Mouse (Mus musculus): ENCODE measurements at regions not wholly inside any gene's neighbourhood (a gene's known extent, or its start where the extent isn't known, plus 50 kb on each side); places are given as distances from the start of the nearest gene placed in this dataset.

DNA sequence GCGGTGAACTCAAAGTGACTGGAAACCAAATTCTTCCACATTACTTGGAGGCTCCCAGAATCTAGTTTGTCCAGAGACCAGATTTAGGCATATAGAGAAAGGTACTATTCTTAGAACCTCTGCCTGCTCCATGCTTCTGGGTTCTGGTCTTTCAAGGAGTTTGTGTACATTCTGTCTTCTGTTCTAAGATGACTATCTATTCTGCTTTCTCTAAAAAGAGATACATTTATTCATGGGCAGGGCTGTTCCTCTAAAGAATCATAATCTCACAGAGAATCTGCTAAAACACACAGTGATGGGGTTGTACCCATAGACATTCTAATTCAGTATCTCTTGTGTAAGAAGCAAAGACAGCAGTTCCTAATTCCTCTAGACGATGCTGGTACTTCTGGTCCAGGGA is 417.7 kb downstream of the Atp23 start:
- DNase-seq = no peak

DNA sequence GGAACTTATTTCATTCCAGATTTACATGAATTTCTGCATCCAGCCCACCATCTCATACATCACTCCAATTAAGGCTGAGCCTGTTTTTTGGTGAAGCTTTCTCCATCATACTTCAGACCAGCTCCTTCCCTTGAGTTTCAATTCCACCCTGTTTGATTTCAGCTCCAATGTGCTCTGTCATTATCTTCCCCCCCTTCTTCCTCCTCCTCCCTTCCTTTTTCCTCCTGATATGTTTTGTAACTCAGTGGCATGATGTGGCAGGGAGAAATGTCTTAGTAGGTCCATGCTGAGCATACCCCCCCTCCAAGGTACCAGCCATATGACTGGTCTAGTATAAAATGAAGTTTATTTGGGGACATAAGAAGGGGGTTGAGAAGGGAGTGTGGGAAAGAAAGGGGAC is 420.8 kb downstream of the Atp23 start:
- DNase-seq = no peak

DNA sequence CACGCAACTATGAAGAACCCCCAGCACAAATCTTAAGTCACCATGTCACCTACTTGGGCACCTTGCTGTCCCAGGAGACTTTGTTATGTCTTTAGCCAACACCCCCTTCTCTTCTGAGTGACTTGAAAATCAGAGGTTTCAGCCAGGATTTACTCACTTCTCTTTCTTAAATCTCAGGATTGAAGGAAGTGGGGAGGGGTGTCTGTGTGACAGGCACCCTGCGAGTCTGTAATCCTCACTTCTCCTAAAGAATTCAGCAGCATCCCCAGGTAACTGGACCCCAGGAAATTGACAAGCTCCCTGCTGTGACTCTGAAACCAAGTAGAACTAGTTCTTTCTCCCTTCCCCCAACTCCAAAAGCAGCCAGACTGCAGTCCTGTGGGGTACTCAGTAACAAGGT is 421.4 kb downstream of the Atp23 start:
- DNase-seq = no peak

DNA sequence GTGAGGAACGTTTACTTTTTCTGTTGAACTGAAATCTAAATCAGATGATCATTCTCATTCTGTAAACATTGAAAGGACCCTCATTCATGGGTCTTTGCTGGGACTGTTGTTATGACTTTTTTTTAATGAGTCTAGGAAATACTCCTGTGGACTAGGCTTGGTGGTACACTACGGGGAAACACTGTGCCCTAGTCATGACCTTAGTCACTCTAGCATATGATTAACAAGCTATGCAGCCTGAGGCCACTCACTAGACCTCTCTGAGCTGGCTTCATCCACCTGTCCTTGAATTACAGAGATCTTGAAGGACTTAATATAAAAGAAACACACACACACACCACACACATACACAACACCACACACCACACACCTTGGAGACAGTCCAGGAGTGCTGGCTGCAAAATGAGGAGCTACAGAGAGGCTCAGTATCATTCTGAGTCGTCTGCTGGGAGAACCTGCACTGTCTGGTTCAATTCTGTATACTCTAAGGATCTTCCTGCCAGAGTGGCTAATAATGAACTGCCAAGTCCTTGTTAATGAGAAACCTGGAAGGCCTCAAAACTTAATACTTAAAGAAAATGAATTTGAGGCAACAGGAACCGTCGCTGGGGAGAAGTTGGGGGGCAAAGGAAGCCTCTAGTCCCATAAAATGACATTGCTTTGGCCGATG is 428.0 kb downstream of the Atp23 start:
- no peak for DNase-seq

DNA sequence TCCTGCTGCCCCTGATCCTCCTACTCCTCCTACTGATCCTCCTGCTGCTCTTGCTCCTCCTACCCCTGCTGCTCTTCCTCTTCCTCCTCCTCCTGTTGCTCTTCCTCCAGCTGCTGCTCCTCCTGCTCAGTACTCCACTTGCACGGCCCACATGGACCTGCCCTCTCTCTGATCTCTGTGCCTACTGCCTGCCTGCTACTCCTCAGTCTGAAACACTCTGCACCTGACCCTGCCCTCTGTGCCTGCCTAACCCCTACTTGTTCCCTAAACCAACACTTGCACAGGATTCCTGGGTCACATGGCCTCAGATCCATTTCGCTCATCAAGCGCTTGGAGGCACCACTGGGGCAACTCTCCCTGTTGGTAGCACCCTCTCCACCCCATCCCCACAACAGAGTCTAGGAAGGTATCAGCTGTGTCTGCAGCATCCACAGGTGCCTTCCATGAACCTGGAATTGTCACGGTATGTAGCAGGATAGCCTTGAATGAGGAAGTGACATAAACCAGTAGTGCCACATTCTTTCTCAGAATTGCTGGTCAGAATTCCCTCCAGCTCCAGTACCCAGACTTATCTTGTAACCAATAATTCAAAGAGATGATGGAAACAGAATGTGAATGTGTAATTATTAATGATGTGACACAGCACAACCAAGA is 430.2 kb downstream of the Atp23 start:
- no peak for DNase-seq

DNA sequence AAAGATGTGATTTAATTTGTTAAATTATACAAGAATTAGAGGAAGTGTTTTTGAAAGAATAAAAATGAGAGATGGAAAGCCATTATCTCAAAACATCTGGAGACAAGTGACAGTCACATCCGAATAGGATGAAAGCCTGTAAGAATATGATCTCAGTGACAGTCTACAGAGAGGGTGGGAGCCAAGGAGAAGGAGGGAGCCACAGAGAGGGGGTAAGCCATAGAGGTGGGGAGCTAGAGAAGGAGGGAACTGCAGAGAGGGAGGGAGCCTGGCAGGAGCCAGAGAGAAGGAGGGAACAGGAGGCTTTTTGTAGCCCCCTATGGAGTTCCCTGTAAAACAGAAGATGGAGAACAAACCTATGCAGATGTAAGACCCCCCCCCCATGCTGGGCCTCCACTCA is 438.4 kb downstream of the Atp23 start:
- no peak for DNase-seq

DNA sequence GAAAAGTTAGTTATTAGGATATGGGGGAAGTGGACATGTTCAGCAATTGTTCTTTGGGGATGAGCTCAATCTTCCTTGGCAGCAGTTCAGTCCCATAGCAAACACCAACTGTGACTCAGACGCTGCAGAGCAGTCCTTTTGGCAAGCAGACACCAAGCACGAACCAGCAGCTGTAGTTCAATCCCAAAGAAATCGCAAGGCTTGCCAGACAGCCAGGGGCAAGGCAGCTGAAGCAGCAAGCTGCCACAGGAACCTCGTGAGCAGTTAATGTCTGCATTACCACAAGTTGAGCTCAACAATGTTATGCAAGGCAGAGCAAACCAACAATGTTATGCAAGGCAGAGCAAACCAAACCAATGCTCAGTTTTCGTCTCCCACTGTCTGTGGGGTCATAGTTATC is 442.6 kb downstream of the Atp23 start:
- peak; percentile 50 to 63 for DNase-seq

DNA sequence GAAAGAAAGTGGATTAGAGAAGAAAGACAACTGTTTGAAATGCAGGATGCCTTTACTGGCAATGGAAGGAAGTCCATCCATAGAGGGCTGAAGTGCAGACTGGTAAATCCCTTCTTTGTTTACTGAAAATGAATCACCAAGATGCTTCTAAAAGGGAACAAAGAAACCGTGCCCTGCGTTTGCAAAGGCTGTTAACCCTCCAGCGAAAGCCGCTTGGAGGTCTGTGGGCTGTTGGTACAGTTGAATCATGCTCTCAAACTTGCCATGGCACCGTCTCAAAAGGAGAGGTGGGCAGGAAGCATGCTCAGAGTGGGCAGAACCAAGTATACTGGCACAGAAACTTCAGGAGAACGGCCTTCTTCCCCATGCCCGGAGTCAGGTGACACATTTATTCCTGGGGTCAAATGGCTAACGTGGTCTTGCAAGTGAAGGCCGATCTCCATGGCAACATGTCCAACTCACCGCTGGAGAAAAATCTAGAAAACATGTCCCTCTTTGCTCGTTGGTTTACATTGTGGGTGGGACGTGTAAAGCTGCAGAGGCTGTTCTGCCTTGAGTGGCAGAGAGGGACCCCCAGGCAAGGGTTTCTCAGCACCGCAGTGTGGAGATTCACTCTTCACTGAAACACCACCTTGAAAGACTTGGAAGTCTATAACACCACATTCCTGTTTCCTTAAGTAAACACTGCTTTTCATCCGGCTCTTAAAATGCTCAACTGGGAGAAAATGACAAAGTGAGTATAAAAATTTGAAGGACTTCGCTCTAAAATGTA is 448.2 kb downstream of the Atp23 start:
- no peak for DNase-seq

DNA sequence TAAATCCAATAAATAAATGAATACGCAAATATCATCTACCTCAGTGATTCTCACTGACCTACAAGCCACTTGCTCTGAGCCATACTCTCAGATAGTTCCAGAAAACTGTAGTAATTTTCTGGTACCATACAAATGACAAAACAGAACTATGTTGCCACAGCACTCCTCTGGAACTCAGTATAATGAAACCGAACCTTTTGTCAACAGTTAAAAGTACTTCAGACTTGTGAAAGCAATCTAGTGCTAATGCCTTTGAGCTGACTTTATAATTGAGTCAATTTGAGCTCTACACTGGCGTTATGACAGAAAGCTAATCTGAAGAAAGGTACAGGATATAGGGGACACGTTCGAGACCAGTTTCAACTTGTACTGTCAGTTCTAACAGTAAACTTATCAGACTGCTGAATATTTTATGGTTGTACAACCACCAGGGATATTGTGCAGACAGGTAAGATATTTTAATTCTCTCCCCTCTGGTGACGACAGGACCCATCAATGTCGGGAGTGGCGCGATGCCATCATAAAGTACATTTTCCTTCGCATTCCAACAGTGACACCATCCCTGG is 449.0 kb downstream of the Atp23 start:
- DNase-seq = no peak

DNA sequence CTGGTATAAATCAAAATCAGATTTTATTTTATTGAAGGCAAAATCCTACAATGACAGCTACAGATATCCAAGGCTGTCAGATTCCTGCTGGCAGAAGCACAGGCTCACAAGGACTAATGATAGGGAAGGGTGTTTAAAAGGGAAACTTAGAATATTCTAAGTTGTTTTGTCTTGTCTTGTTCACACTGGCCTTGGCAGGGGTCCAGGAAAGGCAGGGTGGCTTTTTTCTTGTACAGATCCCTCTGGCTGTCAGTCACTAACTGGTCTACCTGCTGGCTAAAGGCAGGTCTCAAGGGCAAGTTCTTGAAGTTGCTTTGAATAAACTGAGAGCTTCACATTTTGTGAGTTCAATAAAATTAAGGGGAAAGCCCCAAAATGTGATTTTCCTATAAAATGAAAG is 465.3 kb downstream of the Lrig3 start:
- DNase-seq = peak; percentile 32 to 39

DNA sequence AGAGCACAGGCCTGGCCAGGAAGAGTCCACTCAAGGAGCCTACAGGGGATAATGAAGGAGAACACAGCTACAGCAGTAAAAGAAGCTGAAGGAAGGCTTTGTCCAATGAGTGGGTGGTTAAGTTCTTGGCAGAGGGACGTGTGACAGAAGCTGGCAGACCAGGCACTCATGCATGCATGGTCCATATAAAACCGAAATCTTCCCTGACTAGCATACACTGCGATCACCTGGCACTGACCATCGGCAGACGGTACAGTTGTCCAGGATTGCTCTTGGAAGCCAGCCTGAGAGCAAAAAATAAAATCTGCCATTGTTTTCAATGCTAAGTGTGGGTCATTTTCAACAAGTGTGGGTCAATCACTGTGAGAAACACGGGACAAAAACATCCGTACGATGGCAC is 464.4 kb downstream of the Lrig3 start:
- DNase-seq = peak; percentile 53 to 54

DNA sequence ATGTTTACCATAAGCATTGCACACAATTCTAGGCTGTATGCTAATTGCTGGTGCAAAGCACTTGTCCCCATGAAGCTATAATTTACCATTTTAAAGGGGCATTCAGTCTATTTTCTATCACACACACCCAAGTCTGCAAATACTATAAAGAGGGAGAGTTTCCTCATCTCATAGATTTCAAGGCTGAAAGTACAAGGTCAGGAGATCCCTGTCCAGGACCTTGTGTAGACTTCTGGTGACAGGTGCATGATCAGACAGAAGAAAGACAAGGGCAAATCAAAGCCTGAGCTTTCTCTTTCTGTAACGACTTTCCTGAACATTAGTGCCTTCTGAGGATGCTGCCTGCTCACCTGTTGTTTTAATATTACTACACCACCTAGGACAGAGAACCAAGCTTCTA is 463.5 kb downstream of the Lrig3 start:
- DNase-seq = no peak

DNA sequence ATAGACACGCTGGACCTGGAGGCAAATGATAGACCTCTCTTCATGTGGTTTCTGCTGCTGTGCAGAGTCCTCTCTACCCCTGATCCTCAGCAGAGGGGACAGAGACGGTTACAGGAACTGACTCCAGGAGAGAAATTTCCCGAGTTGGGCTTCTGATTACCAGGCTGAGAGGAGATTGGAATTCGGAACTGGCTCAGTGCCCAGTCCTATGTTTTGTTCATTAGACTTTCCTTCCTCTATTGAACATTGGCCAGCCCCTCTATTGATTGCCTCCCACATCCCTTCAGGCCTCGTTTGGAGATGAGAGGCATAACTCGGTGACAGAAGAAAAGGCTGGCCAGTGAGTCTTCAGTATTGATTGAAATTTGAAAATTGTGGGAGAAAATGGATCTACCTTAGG is 456.1 kb downstream of the Lrig3 start:
- peak; percentile 17 to 20 for DNase-seq

DNA sequence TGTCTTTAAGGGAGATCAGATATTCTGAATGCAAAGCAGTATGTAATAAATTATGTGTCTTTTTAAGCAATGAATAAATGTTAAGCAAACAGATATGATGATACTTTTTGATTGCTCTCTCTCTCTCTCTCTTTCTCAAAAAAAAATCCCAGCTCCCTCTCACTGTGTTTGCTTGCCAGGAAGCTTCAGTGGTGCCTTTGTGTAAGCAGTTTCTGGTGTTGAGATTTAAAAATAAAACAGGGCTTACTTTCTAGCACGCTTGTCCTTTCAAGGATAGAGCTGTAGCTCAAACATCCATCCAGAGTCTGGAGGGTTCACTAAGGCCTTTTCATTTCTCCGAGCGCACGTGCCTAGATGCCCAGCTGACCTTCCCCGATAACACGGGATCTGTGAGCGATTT is 447.8 kb downstream of the Lrig3 start:
- no peak for DNase-seq

DNA sequence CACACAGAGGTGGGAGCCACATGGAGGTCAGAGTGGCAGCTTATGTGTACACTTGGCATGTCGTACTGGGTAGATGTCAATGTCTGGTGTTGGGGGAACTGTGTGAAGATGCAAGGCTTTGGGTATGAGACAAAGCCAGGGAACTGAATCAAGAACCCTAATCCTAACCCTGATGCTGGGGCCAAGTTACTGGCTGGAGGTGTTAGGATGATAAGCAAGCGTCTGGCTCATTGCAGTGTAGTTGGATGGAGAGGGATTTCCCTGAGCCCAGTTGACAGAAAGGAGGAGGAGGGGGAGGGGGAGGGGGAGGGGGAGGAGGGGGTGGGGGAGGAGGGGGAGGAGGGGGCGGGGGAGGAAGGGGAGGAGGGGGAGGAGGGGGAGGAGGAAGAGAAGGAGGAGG is 426.3 kb downstream of the Lrig3 start:
- no peak for DNase-seq

DNA sequence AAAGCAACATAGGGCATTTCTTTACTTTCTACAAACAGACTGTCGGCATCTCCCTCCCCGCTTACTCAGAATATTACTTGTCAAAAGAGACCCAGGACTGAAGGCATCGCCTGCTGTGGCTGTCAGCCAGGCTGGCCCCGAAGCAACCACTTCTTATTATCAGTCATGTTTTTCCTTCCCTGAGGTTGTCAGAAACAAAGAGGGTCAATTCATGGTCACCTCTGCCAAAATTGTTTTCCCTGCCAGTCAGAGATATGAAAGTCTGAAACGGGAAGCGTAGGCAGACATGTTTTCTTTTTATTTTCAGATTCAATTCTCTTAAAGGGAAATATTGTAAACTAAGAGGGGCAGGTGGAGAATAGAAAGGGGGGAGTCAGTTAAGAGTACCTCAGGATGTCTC is 425.8 kb downstream of the Lrig3 start:
- DNase-seq = no peak

DNA sequence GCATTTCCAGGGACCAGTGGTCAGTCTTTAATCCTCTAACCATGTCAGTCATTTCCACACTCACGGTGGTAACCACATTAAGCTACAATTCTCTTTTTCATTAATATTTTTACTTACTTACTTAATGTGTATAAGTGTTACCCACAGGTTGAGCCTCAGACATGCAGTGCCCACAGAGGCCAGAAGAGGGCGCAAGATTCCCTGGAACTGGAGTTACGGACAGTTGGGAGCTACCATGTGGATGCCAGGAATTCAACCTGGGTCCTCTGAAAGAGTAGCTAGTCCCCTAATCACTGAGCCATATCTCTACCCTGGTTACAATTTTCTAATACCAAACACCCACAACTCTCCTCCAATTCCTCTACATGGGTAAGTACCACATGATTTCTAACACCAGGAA is 420.5 kb downstream of the Lrig3 start:
- DNase-seq = no peak

DNA sequence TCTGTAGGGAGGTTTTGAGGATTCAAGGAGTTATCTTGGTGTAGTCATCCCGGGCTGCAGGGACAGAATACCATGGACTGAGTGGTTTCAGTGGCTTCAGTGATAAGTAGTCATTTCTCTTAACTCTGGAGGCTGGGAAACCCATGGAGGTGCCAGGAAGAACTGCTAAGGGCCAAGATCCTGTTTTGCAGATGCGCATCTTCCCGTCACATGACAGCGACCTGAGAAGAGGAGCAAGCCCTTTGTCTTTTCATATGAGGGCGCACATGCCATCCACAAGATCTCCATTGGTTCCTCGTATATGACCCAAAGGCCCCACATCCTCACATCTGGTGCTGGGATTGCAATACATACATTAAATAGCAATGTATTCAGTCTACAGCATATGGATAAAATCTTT is 419.7 kb downstream of the Lrig3 start:
- no peak for DNase-seq

DNA sequence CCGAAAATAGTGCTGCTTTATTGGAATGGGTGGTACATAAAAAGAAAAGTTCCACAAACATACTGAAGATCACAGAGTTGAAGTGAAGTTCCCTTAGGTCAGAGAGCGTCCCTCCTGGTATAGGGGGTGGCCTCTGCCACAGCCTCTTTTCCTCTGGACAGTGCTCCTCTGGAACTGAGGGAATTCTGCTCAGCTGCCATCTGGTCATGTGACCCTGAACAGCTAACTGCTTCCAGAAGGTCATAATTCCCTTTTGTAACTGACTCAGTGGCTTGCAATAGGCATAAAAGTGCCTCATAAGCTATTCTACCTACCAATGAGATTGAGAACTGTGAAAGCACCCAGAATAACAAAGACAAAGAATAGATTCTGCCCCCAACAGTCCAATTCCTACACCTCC is 414.4 kb downstream of the Lrig3 start:
- DNase-seq = no peak

DNA sequence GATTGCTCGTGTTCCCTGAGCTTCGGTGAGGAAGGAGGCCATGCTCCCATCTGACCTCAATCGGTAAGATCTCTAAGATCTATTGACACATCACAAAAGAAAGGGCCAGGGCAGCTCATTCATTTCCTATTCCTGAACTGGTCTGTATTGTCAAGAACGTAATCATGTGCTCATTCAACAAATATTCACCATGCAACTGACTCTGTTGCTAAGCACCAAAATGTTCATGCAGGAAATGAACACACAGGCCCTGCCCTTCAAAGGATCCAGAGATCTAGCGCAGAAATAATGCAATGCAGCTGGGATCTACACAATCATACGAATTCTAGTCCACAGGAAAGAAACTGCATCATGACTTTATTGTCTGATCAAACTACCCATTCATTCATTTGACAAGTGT is 413.3 kb downstream of the Lrig3 start:
- no peak for DNase-seq

DNA sequence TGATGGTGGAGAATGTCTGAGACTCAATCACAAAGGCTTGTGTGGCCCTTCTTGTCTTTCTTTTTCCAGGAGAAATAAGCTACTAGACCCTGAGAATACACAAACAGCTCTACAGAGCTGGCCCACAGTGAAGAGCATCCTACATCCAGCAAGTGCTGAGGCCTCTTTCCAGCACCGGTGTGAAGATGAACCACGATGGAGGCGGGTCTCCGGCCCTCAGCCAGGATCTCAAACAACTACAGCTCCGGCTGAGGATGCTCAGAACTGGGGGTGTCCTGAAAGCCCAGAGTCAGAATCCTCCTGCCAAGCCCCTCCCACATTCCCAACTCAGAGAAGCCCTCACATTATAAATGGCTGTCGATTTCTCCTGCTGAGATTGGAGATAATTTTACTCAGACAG is 407.9 kb downstream of the Lrig3 start:
- peak; percentile 9 to 27 for DNase-seq

DNA sequence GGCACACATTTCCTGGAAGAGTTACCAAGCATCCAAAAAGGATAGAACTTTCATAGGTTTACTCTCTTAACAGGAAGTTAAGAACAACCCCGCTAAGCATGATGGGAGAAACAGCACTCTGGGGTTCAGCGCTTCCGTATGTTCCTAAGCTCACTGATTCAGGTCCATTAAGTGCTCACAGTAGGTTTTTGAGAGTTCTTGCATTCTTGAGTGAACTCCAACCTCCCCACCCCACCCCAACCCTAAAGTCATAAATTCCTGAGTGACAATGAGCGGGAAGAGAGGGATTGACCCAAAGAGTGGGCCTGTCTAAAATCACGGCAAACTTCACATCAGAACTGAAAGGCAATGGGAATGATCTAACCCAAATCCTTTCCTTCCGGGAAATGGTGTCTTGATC is 405.9 kb downstream of the Lrig3 start:
- no peak for DNase-seq

DNA sequence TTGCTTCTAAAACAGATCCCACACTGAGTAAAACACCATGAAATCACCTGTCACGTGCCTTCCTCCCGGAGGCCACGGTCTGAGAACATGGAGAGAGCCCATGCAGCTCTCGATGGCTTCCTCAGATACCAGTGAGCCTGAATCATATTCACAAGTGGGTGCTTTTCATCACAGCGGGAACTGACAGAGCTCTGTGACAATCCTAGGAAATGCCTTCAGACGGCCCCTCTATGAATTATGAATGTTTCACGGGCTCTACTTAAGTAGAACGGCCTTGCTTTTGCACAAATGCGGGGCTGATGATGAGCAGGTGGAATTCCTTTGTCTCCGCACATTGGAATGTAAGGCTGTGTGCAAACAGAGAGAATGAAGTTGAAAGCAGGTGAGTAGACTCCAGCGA is 383.1 kb downstream of the Lrig3 start:
- no peak for DNase-seq

DNA sequence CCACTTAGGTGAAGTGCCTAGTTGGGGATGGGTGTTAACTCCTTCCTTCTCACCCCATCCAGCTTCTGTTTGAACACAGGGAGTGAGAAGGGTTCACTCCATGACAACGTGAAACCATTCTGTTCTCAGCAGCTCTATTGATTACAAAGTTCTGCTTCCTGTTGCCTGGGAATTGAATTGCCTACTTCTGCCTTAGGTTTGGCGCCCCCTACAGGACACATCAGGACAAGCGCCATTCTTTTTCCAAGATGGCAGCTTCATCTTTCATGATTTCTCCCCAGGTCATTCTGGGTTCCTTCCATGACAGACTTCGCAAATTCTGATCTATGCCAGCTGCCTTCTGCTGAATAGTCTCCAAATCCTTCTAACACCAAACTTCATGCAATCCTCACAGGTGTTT is 371.5 kb downstream of the Lrig3 start:
- no peak for DNase-seq
